Mouse (Mus musculus): Measurements from ENCODE around the gene Maml2. TPM values are rescaled to one million over a fixed set of nuclear protein-coding genes. Genes with fewer than 3 reads are reported as not detected.

The Maml2 gene
- polyA plus RNA-seq, 1 experiment, result 1.3 TPM

- Histone ChIP-seq H3K79me2 (ENCODE audit: control insufficient read depth, insufficient read depth) (no peaks in the 10 kb centered on the region), H3K4me2 (ENCODE audit: low read depth) (peak overlapping the region; percentile 83), H3K4me3 (no peak overlapping the region), H3ac (ENCODE audit: control insufficient read depth, insufficient read length) (no peak overlapping the region), H3K27me3 (ENCODE audit: control insufficient read depth, insufficient read depth, insufficient read length) (no peaks in the 10 kb centered on the region), H3K36me3 (ENCODE audit: control insufficient read depth, insufficient read depth) (no peaks in the 10 kb centered on the region)
- no peak for TF ChIP-seq CEBPB (IDR thresholded peaks at IDR 0.05; ENCODE audit: insufficient read depth, poor library complexity, severe bottlenecking)
Observed at GRCm38 (mm10) chr9:13300891-13301782, 3.4 kb downstream of the Maml2 start.

- Histone ChIP-seq H3K4me3 (no peak overlapping the region), H3K36me3 (ENCODE audit: control insufficient read depth, insufficient read depth) (no peaks in the 10 kb centered on the region), H3K79me2 (ENCODE audit: control insufficient read depth, insufficient read depth) (no peaks in the 10 kb centered on the region)
Observed at GRCm38 (mm10) chr9:13302183-13302825, 4.5 kb downstream of the Maml2 start.

DNA sequence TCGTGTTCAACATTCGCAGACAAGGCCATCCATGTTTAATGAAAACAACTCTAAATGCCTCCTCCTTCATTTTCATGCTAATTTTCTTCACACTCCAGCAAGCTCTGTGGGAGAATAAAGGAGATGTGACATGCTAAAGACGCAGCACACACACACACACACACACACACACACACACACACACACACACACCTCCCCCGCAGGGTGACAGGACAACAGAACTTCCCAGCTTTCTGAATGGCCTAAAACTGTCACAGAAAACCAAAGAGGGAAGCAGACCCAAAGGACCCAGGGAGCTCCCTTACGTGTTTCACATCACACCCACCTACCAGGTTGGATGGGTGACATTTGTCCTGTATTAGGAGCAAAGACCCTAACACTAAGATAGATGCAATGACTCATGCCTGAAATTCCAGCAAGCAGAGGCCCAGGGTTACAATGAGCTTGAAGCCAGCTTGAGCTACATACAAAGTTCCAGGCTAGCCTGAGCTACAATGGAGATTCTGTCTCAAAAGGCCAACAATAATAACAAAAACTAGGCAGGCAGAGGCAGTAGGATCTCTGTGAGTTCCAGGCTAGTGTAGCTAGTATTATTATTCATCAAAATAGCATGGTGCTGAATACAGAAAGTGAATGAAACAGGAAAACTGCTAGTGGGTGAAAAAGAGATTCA, 5.5 kb downstream of the Maml2 start:
- no peak overlapping the region for H3ac ChIP-seq (ENCODE audit: control insufficient read depth, insufficient read length)
- TF ChIP-seq SRF (IDR thresholded peaks at IDR 0.05; ENCODE audit: control insufficient read depth, insufficient read length, low read depth) (no peak), TCF12 (IDR thresholded peaks at IDR 0.05; ENCODE audit: insufficient read depth, poor library complexity, severe bottlenecking) (no peak), MYOG (IDR thresholded peaks at IDR 0.05; ENCODE audit: control insufficient read depth in 1 of 3, insufficient read depth in 1 of 3, insufficient read length in 2 of 3, low read depth in 2 of 3) (no peak), MYOD1 (IDR thresholded peaks at IDR 0.05; ENCODE audit: control insufficient read depth in 1 of 3, insufficient read length in 2 of 3, low read depth in 2 of 3) (no peak), USF1 (IDR thresholded peaks at IDR 0.05; ENCODE audit: low read depth) (no peak), E2F4 (IDR thresholded peaks at IDR 0.05; ENCODE audit: insufficient read depth) (no peak), REST (IDR thresholded peaks at IDR 0.05; ENCODE audit: insufficient read depth, insufficient read length) (no peak), MAX (IDR thresholded peaks at IDR 0.05; ENCODE audit: low read depth) (no peak), TCF3 (IDR thresholded peaks at IDR 0.05; ENCODE audit: insufficient read length, low read depth) (no peak), POLR2A (IDR thresholded peaks at IDR 0.05; ENCODE audit: insufficient read length, low read depth) (no peak), POLR2AphosphoS2 (IDR thresholded peaks at IDR 0.05; ENCODE audit: insufficient read length, low read depth) (no peak), CEBPB (IDR thresholded peaks at IDR 0.05; ENCODE audit: insufficient read depth, poor library complexity, severe bottlenecking) (no peak)
- H3K4me3 ChIP-seq, result no peak overlapping the region
- H3K36me3 ChIP-seq (ENCODE audit: control insufficient read depth, insufficient read depth), result no peaks in the 10 kb centered on the region
- H3K79me2 ChIP-seq (ENCODE audit: control insufficient read depth, insufficient read depth), result no peaks in the 10 kb centered on the region
- no peaks in the 10 kb centered on the region for H3K27me3 ChIP-seq (ENCODE audit: control insufficient read depth, insufficient read depth, insufficient read length)
- no peak overlapping the region for H3K4me2 ChIP-seq (ENCODE audit: low read depth)

More at GRCm38 (mm10) chr9:13302183-13302825, 4.5 kb downstream of the Maml2 start:
- no peak overlapping the region for H3ac ChIP-seq (ENCODE audit: control insufficient read depth, insufficient read length)
- TF ChIP-seq TCF3 (IDR thresholded peaks at IDR 0.05; ENCODE audit: insufficient read length, low read depth), result no peak
- TF ChIP-seq POLR2AphosphoS2 (IDR thresholded peaks at IDR 0.05; ENCODE audit: insufficient read length, low read depth), result no peak
- TF ChIP-seq SRF (IDR thresholded peaks at IDR 0.05; ENCODE audit: control insufficient read depth, insufficient read length, low read depth), result no peak
- no peak for TF ChIP-seq CEBPB (IDR thresholded peaks at IDR 0.05; ENCODE audit: insufficient read depth, poor library complexity, severe bottlenecking)
- no peak for TF ChIP-seq TCF12 (IDR thresholded peaks at IDR 0.05; ENCODE audit: insufficient read depth, poor library complexity, severe bottlenecking)
- no peak for TF ChIP-seq E2F4 (IDR thresholded peaks at IDR 0.05; ENCODE audit: insufficient read depth)
- TF ChIP-seq MYOD1 (IDR thresholded peaks at IDR 0.05; ENCODE audit: control insufficient read depth in 1 of 3, insufficient read length in 2 of 3, low read depth in 2 of 3), result no peak
- no peak for TF ChIP-seq MYOG (IDR thresholded peaks at IDR 0.05; ENCODE audit: control insufficient read depth in 1 of 3, insufficient read depth in 1 of 3, insufficient read length in 2 of 3, low read depth in 2 of 3)
- TF ChIP-seq POLR2A (IDR thresholded peaks at IDR 0.05; ENCODE audit: insufficient read length, low read depth), result no peak
- TF ChIP-seq REST (IDR thresholded peaks at IDR 0.05; ENCODE audit: insufficient read depth, insufficient read length), result no peak
- TF ChIP-seq USF1 (IDR thresholded peaks at IDR 0.05; ENCODE audit: low read depth), result no peak
- no peak for TF ChIP-seq MAX (IDR thresholded peaks at IDR 0.05; ENCODE audit: low read depth)
- no peaks in the 10 kb centered on the region for H3K27me3 ChIP-seq (ENCODE audit: control insufficient read depth, insufficient read depth, insufficient read length)
- H3K4me2 ChIP-seq (ENCODE audit: low read depth), result no peak overlapping the region

DNA sequence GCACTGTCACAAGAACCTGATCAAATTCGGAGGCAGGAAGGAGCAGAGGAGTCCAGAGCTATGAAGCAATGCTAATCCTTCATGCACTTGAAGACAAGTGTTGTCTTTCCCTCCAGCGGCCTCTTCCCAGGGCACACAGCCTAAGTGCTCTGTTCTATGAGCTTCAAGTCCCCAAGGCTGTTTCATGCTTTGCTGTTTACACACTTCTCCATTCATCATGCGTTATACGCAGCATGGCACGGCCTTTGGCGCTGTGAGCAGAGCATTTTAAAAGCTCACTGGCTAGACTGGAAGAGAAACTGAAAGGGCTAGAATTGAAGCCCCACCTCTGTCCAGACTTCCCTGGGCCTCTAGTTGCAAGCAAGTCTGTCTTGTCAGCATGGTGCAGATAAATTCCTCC, 6.2 kb downstream of the Maml2 start:
- Histone ChIP-seq H3K27me3 (ENCODE audit: control insufficient read depth, insufficient read depth, insufficient read length) (no peaks in the 10 kb centered on the region), H3K4me2 (ENCODE audit: low read depth) (no peak overlapping the region), H3K4me3 (no peak overlapping the region), H3ac (ENCODE audit: control insufficient read depth, insufficient read length) (no peak overlapping the region), H3K36me3 (ENCODE audit: control insufficient read depth, insufficient read depth) (no peaks in the 10 kb centered on the region), H3K79me2 (ENCODE audit: control insufficient read depth, insufficient read depth) (no peaks in the 10 kb centered on the region)
- no peak for TF ChIP-seq MYOG (IDR thresholded peaks at IDR 0.05; ENCODE audit: control insufficient read depth in 1 of 3, insufficient read depth in 1 of 3, insufficient read length in 2 of 3, low read depth in 2 of 3)
- no peak for TF ChIP-seq REST (IDR thresholded peaks at IDR 0.05; ENCODE audit: insufficient read depth, insufficient read length)
- TF ChIP-seq CEBPB (IDR thresholded peaks at IDR 0.05; ENCODE audit: insufficient read depth, poor library complexity, severe bottlenecking), result no peak
- no peak for TF ChIP-seq POLR2AphosphoS2 (IDR thresholded peaks at IDR 0.05; ENCODE audit: insufficient read length, low read depth)
- TF ChIP-seq TCF12 (IDR thresholded peaks at IDR 0.05; ENCODE audit: insufficient read depth, poor library complexity, severe bottlenecking), result no peak
- TF ChIP-seq USF1 (IDR thresholded peaks at IDR 0.05; ENCODE audit: low read depth), result no peak
- no peak for TF ChIP-seq TCF3 (IDR thresholded peaks at IDR 0.05; ENCODE audit: insufficient read length, low read depth)
- no peak for TF ChIP-seq MAX (IDR thresholded peaks at IDR 0.05; ENCODE audit: low read depth)
- no peak for TF ChIP-seq POLR2A (IDR thresholded peaks at IDR 0.05; ENCODE audit: insufficient read length, low read depth)
- no peak for TF ChIP-seq MYOD1 (IDR thresholded peaks at IDR 0.05; ENCODE audit: control insufficient read depth in 1 of 3, insufficient read length in 2 of 3, low read depth in 2 of 3)
- TF ChIP-seq E2F4 (IDR thresholded peaks at IDR 0.05; ENCODE audit: insufficient read depth), result no peak
- no peak for TF ChIP-seq SRF (IDR thresholded peaks at IDR 0.05; ENCODE audit: control insufficient read depth, insufficient read length, low read depth)
